Comparison of ENCODE assay signal across 1 mouse cellular context in genomic region chr17:23803366-23804041, GRCm38 (mm10).
TF ChIP-seq lines count a peak whose summit lies in the region.

No protein-coding gene starts in this region.

TF ChIP-seq in CH12.LX, 34 proteins besides CTCF, POLR2A, EP300 and RAD21 (continued from another document):
- no peak for TF ChIP-seq GABPA (IDR thresholded peaks at IDR 0.05; ENCODE audit: insufficient replicate concordance, low read depth, low read length)
- no peak for TF ChIP-seq ETS1 (conservative IDR thresholded peaks at IDR 0.05; ENCODE audit: low read depth, low read length)
